Comparison of ENCODE assay signal across 18 mouse cellular contexts in the genomic region with DNA sequence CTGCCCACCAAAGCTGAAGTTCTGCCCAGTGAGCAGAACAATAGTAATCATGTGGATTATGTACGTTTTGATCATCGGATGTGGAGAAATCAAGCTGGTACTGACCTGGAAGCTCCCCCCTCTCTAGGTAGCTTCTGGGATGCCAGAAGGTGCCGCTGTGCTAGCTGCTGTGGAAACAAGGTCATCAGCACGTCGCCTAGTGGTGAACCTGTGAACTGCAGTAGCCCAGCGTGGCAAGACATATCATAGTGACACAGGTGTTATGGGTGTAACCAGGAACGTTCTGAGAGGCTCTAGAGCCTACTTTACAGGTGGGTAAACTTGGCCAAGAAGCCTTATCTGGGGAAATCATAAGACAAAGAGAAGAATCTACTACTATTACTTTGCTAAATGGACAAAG.
DNase-seq lines count a peak whose midpoint lies in the region; ATAC-seq and TF ChIP-seq lines count a peak whose summit lies in the region.
"Had no signal": no experiment of that assay in that cellular context is flagged by ENCODE, and none has a peak within 500 bp of the region (broad histone marks: within the 10 kb centered on the region; RNA-seq: fewer than 3 reads in every experiment).

No protein-coding gene starts in this region.

- H3K36me3 ChIP-seq in liver, postnatal 0 days (replicated peaks; ENCODE audit: insufficient read depth, low read length): no peaks in the 10 kb centered on the region
- no peaks in the 10 kb centered on the region for H3K36me3 ChIP-seq in liver, embryonic 12.5 days
- H3K36me3 ChIP-seq in ES-Bruce4 (ENCODE audit: control insufficient read depth, insufficient read depth, low read length, poor library complexity, severe bottlenecking): no peaks in the 10 kb centered on the region
- H3K36me3 ChIP-seq: G1E; limb, embryonic 15.5 days; stomach, embryonic 15.5 days had no signal

- no peak overlapping the region for H3K4me3 ChIP-seq in liver, postnatal 0 days (ENCODE audit: low read depth, low read length)
- H3K4me3 ChIP-seq in liver, embryonic 12.5 days: no peak overlapping the region
- H3K4me3 ChIP-seq in ES-Bruce4 (ENCODE audit: low read depth, low read length): no peak overlapping the region
- H3K4me3 ChIP-seq: limb, embryonic 15.5 days; stomach, embryonic 15.5 days had no signal

- TF ChIP-seq CTCF in liver, postnatal 0 days (IDR thresholded peaks at IDR 0.05; ENCODE audit: low read depth): peak; percentile 39
- TF ChIP-seq CTCF in ES-Bruce4 (IDR thresholded peaks at IDR 0.05; ENCODE audit: low read depth, low read length): peak; percentile 84

- no peaks in the 10 kb centered on the region for H3K4me1 ChIP-seq in liver, postnatal 0 days (ENCODE audit: insufficient read depth)
- H3K4me1 ChIP-seq in liver, embryonic 12.5 days: no peaks in the 10 kb centered on the region
- H3K4me1 ChIP-seq in ES-Bruce4 (ENCODE audit: control insufficient read depth, insufficient read depth, low read length): peaks cover 3% of the 10 kb centered on the region
- H3K4me1 ChIP-seq: limb, embryonic 15.5 days; stomach, embryonic 15.5 days had no signal

- no peak for TF ChIP-seq POLR2A in ES-Bruce4 (IDR thresholded peaks at IDR 0.05; ENCODE audit: insufficient read depth, low read length)

- ATAC-seq in liver, postnatal 0 days: no peak
- ATAC-seq in liver, embryonic 12.5 days: no peak
- ATAC-seq: forebrain, embryonic 14.5 days had no signal

- H3K9me3 ChIP-seq in liver, postnatal 0 days (ENCODE audit: low read length): no peaks in the 10 kb centered on the region
- H3K9me3 ChIP-seq in liver, embryonic 12.5 days (replicated peaks): no peaks in the 10 kb centered on the region
- H3K9me3 ChIP-seq in ES-Bruce4 (replicated peaks; ENCODE audit: control insufficient read depth, insufficient read depth, low read length, poor library complexity, severe bottlenecking): no peaks in the 10 kb centered on the region
- H3K9me3 ChIP-seq: limb, embryonic 15.5 days; stomach, embryonic 15.5 days had no signal

- no peaks in the 10 kb centered on the region for H3K27me3 ChIP-seq in liver, postnatal 0 days (ENCODE audit: insufficient read depth, low read length)
- no peaks in the 10 kb centered on the region for H3K27me3 ChIP-seq in liver, embryonic 12.5 days (replicated peaks)
- H3K27me3 ChIP-seq in ES-Bruce4 (ENCODE audit: control insufficient read depth, insufficient read depth, low read length, poor library complexity, severe bottlenecking): no peaks in the 10 kb centered on the region
- H3K27me3 ChIP-seq: limb, embryonic 15.5 days; stomach, embryonic 15.5 days had no signal

- DNase-seq in liver, postnatal 0 days: no peak
- peak; percentile 70 for DNase-seq in R1 (ENCODE audit: low read depth, low spot score)
- peak; percentile 47 for DNase-seq in testis, postnatal 10 days (ENCODE audit: low spot score)
- no peak for DNase-seq in left cerebral cortex, postnatal 36 days (ENCODE audit: low spot score in 2 of 2)
- DNase-seq in kidney, postnatal 10 days: no peak
- DNase-seq: cerebellum, adult 2 months; gastrocnemius, postnatal 36 days; kidney, adult 11 months; kidney, postnatal 4 days; lung, postnatal 4 days; midbrain, embryonic 14.5 days had no signal

- H3K27ac ChIP-seq in liver, postnatal 0 days (ENCODE audit: low read depth): no peak overlapping the region
- no peak overlapping the region for H3K27ac ChIP-seq in liver, embryonic 12.5 days
- H3K27ac ChIP-seq in ES-Bruce4 (ENCODE audit: insufficient read depth, low read length): no peak overlapping the region
- H3K27ac ChIP-seq: limb, embryonic 15.5 days; stomach, embryonic 15.5 days had no signal

- TF ChIP-seq EP300 in liver, postnatal 0 days (IDR thresholded peaks at IDR 0.05; ENCODE audit: low read depth): no peak
- no peak for TF ChIP-seq EP300 in ES-Bruce4 (IDR thresholded peaks at IDR 0.05; ENCODE audit: insufficient read depth, low read depth, low read length)

- WGBS in liver, postnatal 0 days (ENCODE audit: insufficient replicate concordance): 59% methylated on average over 7 of the region's 7 CpGs
- 50% methylated on average over 7 of the region's 7 CpGs for WGBS in liver, embryonic 12.5 days (ENCODE audit: insufficient replicate concordance)

- H3K9ac ChIP-seq in liver, postnatal 0 days (replicated peaks): no peak overlapping the region
- H3K9ac ChIP-seq in liver, embryonic 12.5 days: no peak overlapping the region
- H3K9ac ChIP-seq in ES-Bruce4 (ENCODE audit: low read depth, poor library complexity, severe bottlenecking): no peak overlapping the region
- H3K9ac ChIP-seq: limb, embryonic 15.5 days; stomach, embryonic 15.5 days had no signal

- intact Hi-C loops in left cerebral cortex, postnatal 36 days (cut with DNase I): no loop called here

- no peak overlapping the region for H3K4me2 ChIP-seq in liver, postnatal 0 days (ENCODE audit: low read depth, low read length)
- H3K4me2 ChIP-seq in liver, embryonic 12.5 days: no peak overlapping the region
- H3K4me2 ChIP-seq: heart, embryonic 11.5 days; limb, embryonic 15.5 days; stomach, embryonic 15.5 days had no signal

Comparison
In these comparisons a context has a peak if more than half of its experiments do, and no peak if none do; other contexts are left out.
1. DNase-seq: peak in R1 (single experiment) and testis, postnatal 10 days (single experiment); none in liver, postnatal 0 days (single experiment), left cerebral cortex, postnatal 36 days (0 of 2) and kidney, postnatal 10 days (single experiment).